Mouse (Mus musculus): ENCODE measurements around the gene Pmepa1. TPM values are rescaled to one million over a fixed set of nuclear protein-coding genes. Genes with fewer than 3 reads are reported as not detected.

Pmepa1 gene
- 7.2 and 7.3 TPM in 2 replicates for polyA plus RNA-seq (2015; fragmentation: Nextera tagmentation; extraction: Ambion mirVana)

DNA sequence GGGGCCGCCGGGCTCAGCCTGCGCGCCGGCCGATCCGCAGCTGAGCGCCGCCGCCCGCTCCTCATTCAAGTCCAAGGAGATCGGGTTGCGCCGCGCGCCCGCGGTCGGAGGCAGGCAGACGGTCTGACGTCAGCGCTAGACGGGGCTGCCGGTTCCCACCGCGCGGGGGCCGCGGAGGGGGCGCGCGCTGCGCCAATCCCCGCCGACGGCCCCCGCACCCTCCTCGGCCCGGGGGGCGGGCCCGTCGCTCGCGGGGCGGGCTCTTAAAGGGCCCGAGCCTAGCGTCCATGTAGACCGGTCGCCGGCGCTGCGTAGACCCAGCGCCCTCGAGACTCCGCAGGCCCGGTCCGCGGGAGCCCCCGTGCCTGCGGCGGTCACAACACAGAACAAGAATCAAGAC, at the start of gene Pmepa1:
Pmepa1 (minus strand) TSS at position 125 of the 400 bp plus-strand sequence.
- Histone ChIP-seq H3K9ac (replicated peaks; ENCODE audit: low read depth, low read length) (peak within 1 kb of the TSS; percentile 99), H3K36me3 (ENCODE audit: control insufficient read depth, insufficient read depth) (no peaks in the 10 kb centered on the region), H3K4me3 (replicated peaks; ENCODE audit: low read length) (peak within 1 kb of the TSS; percentile 97), H3K4me2 (ENCODE audit: low read length) (peak within 1 kb of the TSS; percentile 97), H3K27ac (ENCODE audit: low read length) (peak within 1 kb of the TSS; percentile 87), H3K9me3 (ENCODE audit: control insufficient read depth, low read length) (no peaks in the 10 kb centered on the region), H3K27me3 (replicated peaks; ENCODE audit: control insufficient read depth, insufficient read depth, low read length) (no peaks in the 10 kb centered on the region), H3K4me1 (replicated peaks; ENCODE audit: control insufficient read depth, insufficient read depth, low read length) (peaks cover 44% of the 10 kb centered on the region)
- WGBS, result under 1% methylated on average over 28 of the region's 61 CpGs
- peak; percentile 96 for ATAC-seq

DNA sequence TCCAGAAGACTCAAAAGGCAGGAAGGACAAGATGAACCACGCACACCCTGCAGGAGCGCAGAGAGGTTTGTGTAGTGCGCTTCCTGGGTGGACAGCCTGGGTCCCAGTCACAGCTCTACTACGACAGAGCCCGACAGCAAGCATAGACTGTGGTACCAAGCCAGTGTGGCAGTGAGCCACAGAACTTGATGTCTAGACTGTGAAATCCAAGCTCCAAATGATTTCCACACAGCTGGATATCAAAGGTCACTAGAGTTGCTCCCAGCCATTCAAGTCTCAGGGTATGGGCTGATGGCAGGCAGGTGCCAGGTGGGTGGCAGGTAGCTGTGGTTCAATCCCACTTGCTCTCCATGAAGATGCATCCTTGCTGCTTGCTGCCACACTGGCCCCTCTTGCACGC, 45.4 kb upstream of the Pmepa1 start:
- no peaks in the 10 kb centered on the region for H3K9me3 ChIP-seq (ENCODE audit: control insufficient read depth, low read length)
- H3K9ac ChIP-seq (replicated peaks; ENCODE audit: low read depth, low read length), result no peak overlapping the region
- H3K36me3 ChIP-seq (ENCODE audit: control insufficient read depth, insufficient read depth), result no peaks in the 10 kb centered on the region
- H3K4me1 ChIP-seq (replicated peaks; ENCODE audit: control insufficient read depth, insufficient read depth, low read length), result no peaks in the 10 kb centered on the region
- no peak for ATAC-seq
- H3K4me3 ChIP-seq (replicated peaks; ENCODE audit: low read length), result no peak overlapping the region
- 92% methylated on average over 6 of the region's 6 CpGs for WGBS
- H3K27ac ChIP-seq (ENCODE audit: low read length), result no peak overlapping the region
- no peak overlapping the region for H3K4me2 ChIP-seq (ENCODE audit: low read length)
- H3K27me3 ChIP-seq (replicated peaks; ENCODE audit: control insufficient read depth, insufficient read depth, low read length), result no peaks in the 10 kb centered on the region

GRCm38 (mm10) chr2:173321194-173321593, 44.9 kb upstream of the Pmepa1 start:
- no peaks in the 10 kb centered on the region for H3K9me3 ChIP-seq (ENCODE audit: control insufficient read depth, low read length)
- H3K4me1 ChIP-seq (replicated peaks; ENCODE audit: control insufficient read depth, insufficient read depth, low read length), result no peaks in the 10 kb centered on the region
- no peak overlapping the region for H3K27ac ChIP-seq (ENCODE audit: low read length)
- no peak for ATAC-seq
- no peaks in the 10 kb centered on the region for H3K27me3 ChIP-seq (replicated peaks; ENCODE audit: control insufficient read depth, insufficient read depth, low read length)
- H3K4me2 ChIP-seq (ENCODE audit: low read length), result no peak overlapping the region
- H3K4me3 ChIP-seq (replicated peaks; ENCODE audit: low read length), result no peak overlapping the region
- 88% methylated on average over 2 of the region's 2 CpGs for WGBS
- no peak overlapping the region for H3K9ac ChIP-seq (replicated peaks; ENCODE audit: low read depth, low read length)
- no peaks in the 10 kb centered on the region for H3K36me3 ChIP-seq (ENCODE audit: control insufficient read depth, insufficient read depth)

- H3K27ac ChIP-seq (ENCODE audit: low read length), result no peak overlapping the region
- WGBS, result 100% methylated on average over 1 of the region's 1 CpGs
- H3K4me2 ChIP-seq (ENCODE audit: low read length), result no peak overlapping the region
- no peaks in the 10 kb centered on the region for H3K27me3 ChIP-seq (replicated peaks; ENCODE audit: control insufficient read depth, insufficient read depth, low read length)
- H3K4me1 ChIP-seq (replicated peaks; ENCODE audit: control insufficient read depth, insufficient read depth, low read length), result no peaks in the 10 kb centered on the region
- no peak overlapping the region for H3K9ac ChIP-seq (replicated peaks; ENCODE audit: low read depth, low read length)
- H3K36me3 ChIP-seq (ENCODE audit: control insufficient read depth, insufficient read depth), result no peaks in the 10 kb centered on the region
- no peaks in the 10 kb centered on the region for H3K9me3 ChIP-seq (ENCODE audit: control insufficient read depth, low read length)
- ATAC-seq, result no peak
- no peak overlapping the region for H3K4me3 ChIP-seq (replicated peaks; ENCODE audit: low read length)
These were observed 38.0 kb upstream of the Pmepa1 start for GRCm38 (mm10) chr2:173314291-173314690.

GRCm38 (mm10) chr2:173308486-173308885, 32.2 kb upstream of the Pmepa1 start:
- 94% methylated on average over 10 of the region's 10 CpGs for WGBS
- no peak overlapping the region for H3K27ac ChIP-seq (ENCODE audit: low read length)
- H3K27me3 ChIP-seq (replicated peaks; ENCODE audit: control insufficient read depth, insufficient read depth, low read length), result no peaks in the 10 kb centered on the region
- no peak overlapping the region for H3K4me2 ChIP-seq (ENCODE audit: low read length)
- H3K9ac ChIP-seq (replicated peaks; ENCODE audit: low read depth, low read length), result no peak overlapping the region
- no peaks in the 10 kb centered on the region for H3K9me3 ChIP-seq (ENCODE audit: control insufficient read depth, low read length)
- H3K36me3 ChIP-seq (ENCODE audit: control insufficient read depth, insufficient read depth), result no peaks in the 10 kb centered on the region
- H3K4me3 ChIP-seq (replicated peaks; ENCODE audit: low read length), result no peak overlapping the region
- peaks cover 21% of the 10 kb centered on the region for H3K4me1 ChIP-seq (replicated peaks; ENCODE audit: control insufficient read depth, insufficient read depth, low read length)
- ATAC-seq, result no peak

DNA sequence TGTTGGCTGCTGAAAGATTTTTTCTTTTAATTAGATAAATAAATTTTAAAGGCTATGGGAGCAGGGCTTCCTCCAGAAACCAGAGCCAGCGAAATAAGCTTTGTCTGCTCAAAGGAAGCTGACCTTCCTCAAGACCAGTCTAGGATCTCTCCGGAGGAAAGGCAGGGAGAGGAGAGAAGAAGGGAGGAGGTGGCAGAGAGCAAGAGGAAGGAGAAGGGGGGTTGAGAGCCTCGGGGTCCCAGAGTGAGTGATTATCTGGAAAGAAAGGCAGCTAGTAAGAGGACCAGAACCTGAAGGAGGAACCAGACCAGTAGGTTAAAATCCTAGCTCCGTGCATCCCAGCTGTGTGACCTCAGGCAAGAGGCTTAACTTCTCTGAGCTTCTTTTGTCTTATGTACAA, 31.7 kb upstream of the Pmepa1 start:
- WGBS, result 13% methylated on average over 4 of the region's 4 CpGs
- H3K4me3 ChIP-seq (replicated peaks; ENCODE audit: low read length), result no peak overlapping the region
- peaks cover 21% of the 10 kb centered on the region for H3K4me1 ChIP-seq (replicated peaks; ENCODE audit: control insufficient read depth, insufficient read depth, low read length)
- no peaks in the 10 kb centered on the region for H3K27me3 ChIP-seq (replicated peaks; ENCODE audit: control insufficient read depth, insufficient read depth, low read length)
- ATAC-seq, result peak; percentile 1; the same call in 1 of the 2 replicates
- H3K4me2 ChIP-seq (ENCODE audit: low read length), result peak overlapping the region; percentile 54
- peak overlapping the region; percentile 69; the same call in 1 of the 2 replicates for H3K27ac ChIP-seq (ENCODE audit: low read length)
- H3K9ac ChIP-seq (replicated peaks; ENCODE audit: low read depth, low read length), result 0 out of 2 replicates have a peak overlapping the region, but pooled peaks have one; percentile 26
- H3K9me3 ChIP-seq (ENCODE audit: control insufficient read depth, low read length), result no peaks in the 10 kb centered on the region
- H3K36me3 ChIP-seq (ENCODE audit: control insufficient read depth, insufficient read depth), result no peaks in the 10 kb centered on the region

- H3K27me3 ChIP-seq (replicated peaks; ENCODE audit: control insufficient read depth, insufficient read depth, low read length), result no peaks in the 10 kb centered on the region
- no peaks in the 10 kb centered on the region for H3K36me3 ChIP-seq (ENCODE audit: control insufficient read depth, insufficient read depth)
- peak; percentile 75 for ATAC-seq
- H3K4me2 ChIP-seq (ENCODE audit: low read length), result peak overlapping the region; percentile 54
- 0% methylated on average over 16 of the region's 18 CpGs for WGBS
- H3K9me3 ChIP-seq (ENCODE audit: control insufficient read depth, low read length), result no peaks in the 10 kb centered on the region
- peaks cover 21% of the 10 kb centered on the region for H3K4me1 ChIP-seq (replicated peaks; ENCODE audit: control insufficient read depth, insufficient read depth, low read length)
- no peak overlapping the region for H3K9ac ChIP-seq (replicated peaks; ENCODE audit: low read depth, low read length)
- peak overlapping the region; percentile 21; the same call in 1 of the 2 replicates for H3K4me3 ChIP-seq (replicated peaks; ENCODE audit: low read length)
- H3K27ac ChIP-seq (ENCODE audit: low read length), result peak overlapping the region; percentile 65
These were observed 31.2 kb upstream of the Pmepa1 start for GRCm38 (mm10) chr2:173307561-173307960.

- Histone ChIP-seq H3K4me1 (replicated peaks; ENCODE audit: control insufficient read depth, insufficient read depth, low read length) (peaks cover 21% of the 10 kb centered on the region), H3K27me3 (replicated peaks; ENCODE audit: control insufficient read depth, insufficient read depth, low read length) (no peaks in the 10 kb centered on the region), H3K4me3 (replicated peaks; ENCODE audit: low read length) (no peak overlapping the region), H3K9ac (replicated peaks; ENCODE audit: low read depth, low read length) (no peak overlapping the region), H3K4me2 (ENCODE audit: low read length) (peak overlapping the region; percentile 54), H3K27ac (ENCODE audit: low read length) (peak overlapping the region; percentile 58), H3K36me3 (ENCODE audit: control insufficient read depth, insufficient read depth) (no peaks in the 10 kb centered on the region), H3K9me3 (ENCODE audit: control insufficient read depth, low read length) (no peaks in the 10 kb centered on the region)
- ATAC-seq, result peak; percentile 96
- 15% methylated on average over 8 of the region's 11 CpGs for WGBS
These were observed 30.6 kb upstream of the Pmepa1 start for GRCm38 (mm10) chr2:173306734-173307525.

- no peaks in the 10 kb centered on the region for H3K9me3 ChIP-seq (ENCODE audit: control insufficient read depth, low read length)
These were observed 28.7 kb upstream of the Pmepa1 start for GRCm38 (mm10) chr2:173305011-173305410.

More at GRCm38 (mm10) chr2:173305011-173305410, 28.7 kb upstream of the Pmepa1 start:
- no peak for ATAC-seq
- 62% methylated on average over 12 of the region's 12 CpGs for WGBS
- H3K27me3 ChIP-seq (replicated peaks; ENCODE audit: control insufficient read depth, insufficient read depth, low read length), result no peaks in the 10 kb centered on the region
- no peak overlapping the region for H3K4me3 ChIP-seq (replicated peaks; ENCODE audit: low read length)
- H3K27ac ChIP-seq (ENCODE audit: low read length), result no peak overlapping the region
- no peak overlapping the region for H3K4me2 ChIP-seq (ENCODE audit: low read length)
- H3K4me1 ChIP-seq (replicated peaks; ENCODE audit: control insufficient read depth, insufficient read depth, low read length), result peaks cover 24% of the 10 kb centered on the region
- no peak overlapping the region for H3K9ac ChIP-seq (replicated peaks; ENCODE audit: low read depth, low read length)
- no peaks in the 10 kb centered on the region for H3K36me3 ChIP-seq (ENCODE audit: control insufficient read depth, insufficient read depth)
